Mouse (Mus musculus) midbrain, postnatal 0 days (tissue): Measurements from ENCODE around the gene Mrm2. TPM values are rescaled to one million over a fixed set of nuclear protein-coding genes. Genes with fewer than 3 reads are reported as not detected.

Experiments used
- ATAC-seq: fragments of 200-750 bp; cut with Nextera tagmentation; 2 replicates; pipeline ENCODE4 v1.8.0; 2017; ENCODE audit warnings: moderate number of reproducible peaks, mild to moderate bottlenecking, moderate TSS enrichment, moderate library complexity; ENCODE audit not compliant: low FRiP score
- DNase-seq: peaks from one replicate; pipeline ENCODE4 v3.0.0-alpha.2; 2015; ENCODE audit warnings: low spot score
- H3K27ac ChIP-seq: fragments of 300-500 bp; sonication (generic); 2 replicates; pipeline ENCODE4 v1.5.1; 2014; ENCODE audit warnings: low read depth, mild to moderate bottlenecking, low read length, mixed read lengths
- H3K27me3 ChIP-seq: fragments of 300-500 bp; sonication (generic); 2 replicates; pipeline ENCODE4 v1.6.1; 2014; ENCODE audit warnings: low read length, control low read depth, mixed read lengths; ENCODE audit not compliant: insufficient read depth
- H3K36me3 ChIP-seq: fragments of 300-500 bp; sonication (generic); 2 replicates; pipeline ENCODE4 v1.6.1; 2014; ENCODE audit warnings: low read length, control low read depth, mixed read lengths; ENCODE audit not compliant: insufficient read depth
- H3K4me1 ChIP-seq: fragments of 300-500 bp; sonication (generic); 2 replicates; pipeline ENCODE4 v1.6.1; 2014; ENCODE audit warnings: mild to moderate bottlenecking, control low read depth, antibody characterized with exemption, low read length, mixed read lengths; ENCODE audit not compliant: insufficient read depth
- H3K4me2 ChIP-seq: fragments of 300-500 bp; sonication (generic); 2 replicates; pipeline ENCODE4 v1.6.1; 2014; ENCODE audit warnings: low read depth, mild to moderate bottlenecking, low read length, mixed read lengths; ENCODE audit not compliant: poor library complexity, severe bottlenecking
- H3K4me3 ChIP-seq: fragments of 300-500 bp; sonication (generic); 2 replicates; pipeline ENCODE4 v1.5.1; 2014; ENCODE audit warnings: low read depth, mild to moderate bottlenecking, low read length, moderate library complexity
- H3K9ac ChIP-seq: fragments of 300-500 bp; sonication (generic); replicated peaks from 2 replicates; pipeline ENCODE4 v1.6.1; 2014; ENCODE audit warnings: mild to moderate bottlenecking, low read length, moderate library complexity, mixed read lengths; ENCODE audit not compliant: poor library complexity, severe bottlenecking
- H3K9me3 ChIP-seq: fragments of 300-500 bp; sonication (generic); 2 replicates; pipeline ENCODE4 v1.6.1; 2016; ENCODE audit warnings: low read length, control low read depth
- CTCF ChIP-seq: IDR thresholded peaks from 2 replicates; pipeline ENCODE4 v1.5.1; 2016; ENCODE audit warnings: antibody characterized with exemption, mild to moderate bottlenecking
- WGBS: fragments of 180-500 bp; shearing (Covaris S2); extraction: QIAGEN DNeasy Blood & Tissue Kit; methylation state at CpG from one replicate; pipeline ENCODE4 v1.1.7; 2014; 5-methylcytosine and 5-hydroxymethylcytosine counted together
- polyA plus RNA-seq: library from polyadenylated mRNA; unstranded; fragments of >200 nt; fragmentation: Nextera tagmentation; extraction: Ambion mirVana; gene quantifications from 2 replicates; pipeline ENCODE4 v1.2.1, GENCODE M21; 2015
- total RNA-seq: library from RNA; depleted of rRNA; stranded (reverse); fragments of >200 nt; gene quantifications from 2 replicates; pipeline ENCODE4 v1.2.3, GENCODE M21; 2014

Mrm2 gene
- total and polyA plus RNA-seq, 2 experiments from 2014 or later, result 14.7 to 15.1 TPM

DNA sequence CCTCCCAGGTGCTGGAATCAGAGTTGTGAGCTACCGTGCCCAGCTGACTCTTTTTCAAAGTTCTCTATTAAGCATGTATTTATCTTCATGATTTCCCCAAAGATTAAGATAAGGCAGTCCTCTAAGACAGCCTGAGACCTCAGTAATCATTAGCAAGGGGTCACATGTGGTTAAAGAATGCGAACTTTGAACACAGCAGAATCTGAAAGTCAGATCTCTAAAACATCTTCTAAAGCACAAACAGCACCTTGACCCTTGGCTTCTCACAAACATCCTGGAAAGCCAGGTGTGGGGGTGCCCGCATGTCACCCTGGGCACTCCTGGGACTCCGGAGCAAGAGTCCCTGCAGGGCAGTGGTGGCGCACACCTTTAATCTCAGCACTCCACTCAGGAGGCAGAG is 32.7 kb upstream of the Mrm2 start:
- no peak for ATAC-seq
- Histone ChIP-seq H3K4me3 (no peak overlapping the region), H3K36me3 (peaks cover 7% of the 10 kb centered on the region; the same call in 1 of the 2 replicates), H3K27me3 (no peaks in the 10 kb centered on the region), H3K4me1 (no peaks in the 10 kb centered on the region), H3K4me2 (no peak overlapping the region), H3K9ac (no peak overlapping the region), H3K27ac (no peak overlapping the region), H3K9me3 (no peaks in the 10 kb centered on the region)
- 96% methylated on average over 5 of the region's 5 CpGs for WGBS
- DNase-seq, result no peak
- no peak for TF ChIP-seq CTCF

DNA sequence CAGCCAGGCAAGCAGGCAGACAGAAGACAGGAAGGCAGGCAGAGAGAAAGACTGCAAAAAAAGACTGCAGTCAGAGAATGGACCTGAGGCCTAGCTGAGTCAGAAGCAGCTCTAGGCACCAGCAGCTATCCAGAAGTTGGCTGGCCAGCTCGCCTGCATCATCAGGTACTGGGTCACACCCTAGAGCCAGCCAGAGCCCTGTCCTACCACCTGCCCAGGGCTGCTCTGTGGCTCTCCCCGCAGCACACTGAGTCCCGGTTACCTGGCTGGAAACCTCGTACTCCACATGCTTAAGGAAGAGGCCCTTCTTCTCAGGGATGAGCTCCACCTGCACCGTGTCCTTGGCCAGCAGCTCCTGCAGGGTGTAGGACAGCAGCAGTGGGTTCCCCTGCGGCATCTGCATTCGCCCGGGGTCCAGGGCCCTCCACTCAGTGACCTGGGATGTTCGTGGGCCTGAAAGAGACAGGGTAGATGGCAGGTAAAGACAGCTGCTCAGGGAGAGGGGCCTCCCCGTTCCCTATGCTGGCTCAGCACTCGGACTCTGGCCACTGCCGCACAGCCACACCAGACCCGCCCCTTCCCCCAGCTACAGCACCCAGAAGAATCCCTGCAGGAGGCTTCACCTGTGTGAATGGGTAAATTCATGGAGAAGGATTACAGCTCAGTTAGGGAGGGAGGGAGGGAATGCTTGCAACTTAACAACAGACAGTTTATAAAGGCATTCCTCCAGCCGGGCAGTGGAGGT is 28.4 kb upstream of the Mrm2 start:
- H3K4me3 ChIP-seq, result no peak overlapping the region
- no peak overlapping the region for H3K4me2 ChIP-seq
- DNase-seq (no peak), ATAC-seq (no peak)
- WGBS, result 78% methylated on average over 14 of the region's 14 CpGs
- no peak for TF ChIP-seq CTCF
- no peaks in the 10 kb centered on the region for H3K27me3 ChIP-seq
- H3K4me1 ChIP-seq, result no peaks in the 10 kb centered on the region
- H3K9ac ChIP-seq, result 0 out of 2 replicates have a peak overlapping the region, but pooled peaks have one; percentile 8
- no peak overlapping the region for H3K27ac ChIP-seq
- H3K9me3 ChIP-seq, result no peaks in the 10 kb centered on the region
- peaks cover 28% of the 10 kb centered on the region for H3K36me3 ChIP-seq

DNA sequence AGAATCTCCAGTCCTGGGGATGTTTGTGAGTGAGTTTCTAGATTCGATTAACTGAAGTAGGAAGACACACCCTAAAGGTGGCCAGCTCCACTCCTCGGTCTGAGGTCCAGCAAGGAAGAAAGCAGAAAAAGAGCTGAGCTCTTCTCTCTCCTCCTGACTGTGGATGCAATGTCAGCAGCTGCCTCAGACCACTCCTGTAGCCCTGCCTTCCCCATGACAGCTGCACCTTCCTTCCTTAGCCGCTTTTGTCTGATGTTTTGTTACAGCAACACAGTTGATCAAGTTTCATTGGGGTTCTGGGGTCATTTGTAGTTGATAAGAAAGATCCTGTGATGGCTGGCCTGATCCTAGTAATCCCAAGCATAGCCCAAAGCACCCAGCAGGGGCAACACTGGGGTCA is 25.8 kb upstream of the Mrm2 start:
- WGBS, result 97% methylated on average over 3 of the region's 3 CpGs
- H3K4me2 ChIP-seq, result no peak overlapping the region
- DNase-seq (no peak), ATAC-seq (no peak)
- no peak overlapping the region for H3K27ac ChIP-seq
- no peaks in the 10 kb centered on the region for H3K9me3 ChIP-seq
- no peaks in the 10 kb centered on the region for H3K27me3 ChIP-seq
- H3K4me1 ChIP-seq, result no peaks in the 10 kb centered on the region
- H3K36me3 ChIP-seq, result peaks cover 46% of the 10 kb centered on the region
- no peak overlapping the region for H3K9ac ChIP-seq
- H3K4me3 ChIP-seq, result no peak overlapping the region
- TF ChIP-seq CTCF, result no peak

DNA sequence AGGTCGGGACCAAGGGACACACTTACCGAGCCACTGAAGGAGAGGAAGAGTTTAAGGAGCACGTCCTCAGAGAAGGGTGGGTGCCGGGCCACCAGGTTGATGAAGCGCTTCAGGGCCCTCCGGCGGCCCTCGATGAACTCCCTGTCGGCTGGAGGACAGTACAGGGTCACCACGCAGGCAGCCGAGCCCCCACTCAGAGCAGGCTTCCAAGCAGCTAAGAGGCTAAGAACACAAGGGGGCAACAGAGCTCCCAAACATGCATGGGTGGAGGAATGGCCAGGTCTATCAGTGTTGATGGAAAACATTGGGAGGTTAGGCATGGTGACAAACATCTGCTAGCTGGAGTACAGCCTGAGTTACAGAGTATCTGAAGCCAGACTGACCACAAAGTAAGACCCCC is 24.2 kb upstream of the Mrm2 start:
- Histone ChIP-seq H3K4me2 (no peak overlapping the region), H3K9me3 (no peaks in the 10 kb centered on the region), H3K4me3 (no peak overlapping the region), H3K4me1 (no peaks in the 10 kb centered on the region), H3K36me3 (peaks cover 57% of the 10 kb centered on the region), H3K27ac (no peak overlapping the region), H3K9ac (0 out of 2 replicates have a peak overlapping the region, but pooled peaks have one; percentile 24), H3K27me3 (no peaks in the 10 kb centered on the region)
- 88% methylated on average over 11 of the region's 11 CpGs for WGBS
- no peak for ATAC-seq
- DNase-seq, result no peak
- peak; percentile 39 for TF ChIP-seq CTCF

DNA sequence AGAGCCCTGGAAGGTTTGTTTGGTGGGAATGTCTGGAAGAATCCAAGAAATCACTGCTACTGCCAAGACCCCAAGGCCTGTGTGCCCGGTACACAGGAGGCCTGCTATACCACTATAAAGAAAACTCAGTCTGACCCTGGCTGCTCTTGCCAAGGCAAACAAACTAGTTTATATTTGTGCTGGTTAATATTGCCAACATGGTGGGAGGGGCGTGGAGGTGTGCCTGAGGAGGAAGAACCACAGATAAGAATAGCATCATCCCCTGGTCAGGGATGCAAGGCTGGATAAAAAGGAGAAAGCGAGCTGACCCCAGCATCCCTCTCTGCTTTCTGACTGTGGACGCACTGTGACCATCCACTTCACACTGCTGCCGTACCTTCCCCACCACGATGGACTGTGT is 20.7 kb upstream of the Mrm2 start:
- no peaks in the 10 kb centered on the region for H3K9me3 ChIP-seq
- H3K36me3 ChIP-seq, result peaks cover 43% of the 10 kb centered on the region
- WGBS, result 98% methylated on average over 6 of the region's 6 CpGs
- no peak overlapping the region for H3K9ac ChIP-seq
- ATAC-seq, result no peak
- H3K4me1 ChIP-seq, result no peaks in the 10 kb centered on the region
- H3K27ac ChIP-seq, result no peak overlapping the region
- DNase-seq, result no peak
- no peak overlapping the region for H3K4me2 ChIP-seq
- H3K4me3 ChIP-seq, result no peak overlapping the region
- no peaks in the 10 kb centered on the region for H3K27me3 ChIP-seq
- TF ChIP-seq CTCF, result no peak

DNA sequence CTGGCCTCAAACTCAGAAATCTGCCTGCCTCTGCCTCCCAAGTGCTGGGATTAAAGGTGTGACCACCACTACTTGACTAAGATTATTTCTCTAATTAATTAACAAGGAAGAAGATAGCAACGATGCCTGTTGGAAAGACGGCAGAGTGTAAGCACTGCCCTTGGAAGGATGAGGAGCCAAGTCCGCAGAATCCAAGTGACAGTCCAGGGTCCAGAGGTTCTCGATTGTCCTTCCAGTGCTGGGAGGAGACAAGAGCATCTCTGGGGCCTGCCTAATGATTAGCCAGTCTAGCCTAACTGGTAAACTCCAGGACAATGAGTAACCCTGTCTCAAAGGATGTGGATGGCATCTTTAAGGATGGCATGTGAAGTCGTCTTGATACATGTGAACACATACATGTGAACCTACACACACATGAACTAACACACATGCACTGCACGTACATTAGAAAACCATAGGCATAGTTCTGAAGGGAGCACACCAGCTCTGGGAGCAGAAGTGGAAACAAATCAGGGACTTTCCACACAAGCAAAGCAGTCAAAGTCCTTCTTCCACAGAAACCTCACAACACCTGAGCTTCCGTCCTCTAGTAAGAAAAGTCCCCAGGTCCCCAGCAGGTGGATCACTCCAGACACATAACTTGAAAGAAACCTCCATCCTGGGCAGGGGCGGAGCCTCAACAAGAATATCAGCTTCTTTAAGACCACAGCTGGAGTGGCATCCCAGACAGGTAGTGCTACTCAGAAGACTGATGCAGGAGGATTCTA is 19.2 kb upstream of the Mrm2 start:
- no peak overlapping the region for H3K4me2 ChIP-seq
- no peak for DNase-seq
- TF ChIP-seq CTCF, result no peak
- ATAC-seq, result no peak
- H3K9me3 ChIP-seq, result no peaks in the 10 kb centered on the region
- H3K9ac ChIP-seq, result no peak overlapping the region
- 97% methylated on average over 8 of the region's 8 CpGs for WGBS
- no peaks in the 10 kb centered on the region for H3K27me3 ChIP-seq
- no peak overlapping the region for H3K27ac ChIP-seq
- H3K4me3 ChIP-seq, result no peak overlapping the region
- H3K36me3 ChIP-seq, result peaks cover 42% of the 10 kb centered on the region
- H3K4me1 ChIP-seq, result no peaks in the 10 kb centered on the region
